25 mouse cellular contexts compared by ENCODE assay signal in the genomic region with DNA sequence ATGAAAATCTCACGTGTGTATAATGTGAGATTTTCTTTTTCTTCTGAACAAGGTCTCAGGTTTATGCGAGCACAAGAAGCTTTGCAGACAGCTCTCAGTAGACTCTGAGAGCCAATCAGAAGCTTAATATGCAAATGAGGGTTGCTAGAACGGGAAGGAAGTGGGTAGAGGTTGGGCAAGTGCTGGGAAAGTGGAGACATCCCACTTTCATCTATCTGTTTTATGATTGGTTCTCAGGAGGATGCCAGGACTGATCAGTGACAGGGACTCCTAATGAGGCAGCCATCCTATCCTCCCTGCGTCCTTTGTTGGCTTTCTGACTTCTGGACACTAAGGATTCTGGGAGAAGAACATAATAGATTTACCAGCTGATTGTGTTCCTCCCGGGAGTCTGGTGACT.
A peak's percentile ranks its signal among the peaks of the same experiment; 100 is the strongest.
DNase-seq lines count a peak whose midpoint lies in the region; ATAC-seq and TF ChIP-seq lines count a peak whose summit lies in the region.
"Had no signal": no experiment of that assay in that cellular context is flagged by ENCODE, and none has a peak within 500 bp of the region (broad histone marks: within the 10 kb centered on the region; RNA-seq: fewer than 3 reads in every experiment).

No protein-coding gene starts in this region.

- intact Hi-C loops in left cerebral cortex, postnatal 36 days (cut with DNase I), result no loop called here

- H3K36me3 ChIP-seq in lung, postnatal 0 days (ENCODE audit: insufficient read depth, low read length), result no peaks in the 10 kb centered on the region
- H3K36me3 ChIP-seq: embryonic facial prominence, embryonic 13.5 days; forebrain, embryonic 10.5 days; limb, embryonic 13.5 days; stomach, embryonic 15.5 days had no signal

- WGBS in lung, postnatal 0 days, result 40% methylated on average over 5 of the region's 5 CpGs

- no peak for TF ChIP-seq POLR2A in brain, embryonic 14.5 days (IDR thresholded peaks at IDR 0.05; ENCODE audit: borderline replicate concordance, extremely low read depth, insufficient read depth, insufficient read length, poor library complexity, severe bottlenecking)

- TF ChIP-seq CTCF in lung, postnatal 0 days (IDR thresholded peaks at IDR 0.05), result no peak
- no peak for TF ChIP-seq CTCF in brain, embryonic 14.5 days (IDR thresholded peaks at IDR 0.05; ENCODE audit: borderline replicate concordance, extremely low read depth, insufficient read depth, insufficient read length)

- no peak for TF ChIP-seq EP300 in lung, postnatal 0 days (IDR thresholded peaks at IDR 0.05)

- no peak for DNase-seq in lung, postnatal 0 days (ENCODE audit: low spot score)
- DNase-seq in lung, postnatal 36 days, result no peak
- DNase-seq in brain, embryonic 14.5 days (ENCODE audit: low read depth), result peak; percentile 32
- no peak for DNase-seq in right cerebral cortex, adult 18-20 months
- no peak for DNase-seq in left cerebral cortex, postnatal 36 days (ENCODE audit: low spot score in 2 of 2)
- DNase-seq: adrenal gland, postnatal 10 days; B cell, adult 2 months; cerebellum, adult 11-12 months; cerebellum, adult 9-11 months; kidney, adult 2 months; kidney, postnatal 36 days; thymus, adult 18-20 months; thymus, postnatal 25 days had no signal

- no peaks in the 10 kb centered on the region for H3K4me1 ChIP-seq in lung, postnatal 0 days (ENCODE audit: insufficient read depth, low read depth, low read length)
- H3K4me1 ChIP-seq: forebrain, embryonic 10.5 days; limb, embryonic 13.5 days; stomach, embryonic 15.5 days had no signal

- H3K4me2 ChIP-seq in lung, postnatal 0 days (replicated peaks; ENCODE audit: low read depth, low read length), result no peak overlapping the region
- H3K4me2 ChIP-seq: embryonic facial prominence, embryonic 13.5 days; heart, embryonic 11.5 days; limb, embryonic 13.5 days; liver, embryonic 11.5 days; midbrain, embryonic 11.5 days; stomach, embryonic 15.5 days had no signal

- H3K9me3 ChIP-seq in lung, postnatal 0 days (ENCODE audit: low read length), result no peaks in the 10 kb centered on the region
- H3K9me3 ChIP-seq: embryonic facial prominence, embryonic 13.5 days; forebrain, embryonic 10.5 days; limb, embryonic 13.5 days; stomach, embryonic 15.5 days had no signal

- H3K27ac ChIP-seq in lung, postnatal 0 days (ENCODE audit: low read length), result no peak overlapping the region
- H3K27ac ChIP-seq: embryonic facial prominence, embryonic 13.5 days; forebrain, embryonic 10.5 days; layer of hippocampus, adult 2 months; left cerebral cortex, adult 2 months; limb, embryonic 13.5 days; stomach, embryonic 15.5 days had no signal

- no peaks in the 10 kb centered on the region for H3K27me3 ChIP-seq in lung, postnatal 0 days (replicated peaks; ENCODE audit: insufficient read depth, low read length)
- H3K27me3 ChIP-seq: embryonic facial prominence, embryonic 13.5 days; limb, embryonic 13.5 days; stomach, embryonic 15.5 days had no signal

- ATAC-seq in lung, postnatal 0 days, result 0 out of 2 replicates have a peak, but pooled peaks have one; percentile 23
- peak; percentile 56; the same call in 1 of the 2 replicates for ATAC-seq in megakaryocyte, adult 5-6 weeks (ENCODE audit: poor library complexity, severe bottlenecking)
- no peak for ATAC-seq in activated CD4-positive, CD25-positive, alpha-beta regulatory T cell, adult 4 months
- ATAC-seq: midbrain, embryonic 16.5 days had no signal

- H3K9ac ChIP-seq in lung, postnatal 0 days (replicated peaks; ENCODE audit: low read depth), result no peak overlapping the region
- H3K9ac ChIP-seq: embryonic facial prominence, embryonic 13.5 days; limb, embryonic 13.5 days; stomach, embryonic 15.5 days had no signal

- no peak overlapping the region for H3K4me3 ChIP-seq in lung, postnatal 0 days (ENCODE audit: low read depth, low read length)
- H3K4me3 ChIP-seq: embryonic facial prominence, embryonic 13.5 days; forebrain, embryonic 10.5 days; layer of hippocampus, adult 2 months; left cerebral cortex, adult 2 months; limb, embryonic 13.5 days; stomach, embryonic 15.5 days had no signal
